Mouse (Mus musculus) kidney, adult 11 months (tissue): Measurements from ENCODE around the gene Lrrc23.

Experiments
- DNase-seq: peaks from one replicate; pipeline ENCODE4 v3.0.0; 2022

Gene Lrrc23

DNA sequence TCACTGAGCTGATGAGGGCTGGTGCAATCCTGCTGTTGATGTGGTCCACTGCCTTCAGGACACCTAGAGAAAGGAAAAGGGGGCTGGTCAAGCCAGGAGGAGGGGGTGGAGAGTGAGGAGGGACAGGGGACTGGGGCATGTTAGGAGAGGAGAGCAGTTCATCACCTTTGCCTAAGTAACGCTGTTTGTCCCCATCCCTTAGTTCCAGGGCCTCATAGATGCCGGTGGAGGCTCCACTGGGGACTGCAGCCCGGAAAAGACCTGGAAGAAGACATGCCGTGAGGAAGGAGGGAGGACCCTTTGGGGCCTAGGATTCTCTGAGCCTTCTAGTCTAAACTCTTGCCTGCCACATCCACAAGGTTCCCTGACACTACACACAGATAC, 12.0 kb downstream of the Lrrc23 start:
- DNase-seq = no peak

DNA sequence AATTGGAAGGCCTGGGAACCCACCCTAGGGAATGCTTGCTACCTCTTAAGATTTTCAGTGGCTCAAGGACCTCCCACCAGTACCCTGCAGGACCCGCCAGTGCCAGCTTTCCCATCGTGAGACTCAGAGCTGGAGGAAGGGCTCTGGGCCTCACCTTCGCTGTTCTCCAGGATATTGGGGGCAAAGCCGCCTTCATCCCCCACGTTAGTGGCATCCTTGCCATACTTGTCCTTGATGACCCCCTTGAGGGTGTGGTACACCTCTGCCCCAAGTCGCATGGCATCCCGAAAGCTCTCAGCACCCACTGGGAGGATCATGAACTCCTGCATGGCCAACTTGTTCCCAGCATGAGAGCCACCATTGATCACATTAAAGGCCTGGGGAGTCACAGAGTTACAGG, 13.6 kb downstream of the Lrrc23 start:
- no peak for DNase-seq

DNA sequence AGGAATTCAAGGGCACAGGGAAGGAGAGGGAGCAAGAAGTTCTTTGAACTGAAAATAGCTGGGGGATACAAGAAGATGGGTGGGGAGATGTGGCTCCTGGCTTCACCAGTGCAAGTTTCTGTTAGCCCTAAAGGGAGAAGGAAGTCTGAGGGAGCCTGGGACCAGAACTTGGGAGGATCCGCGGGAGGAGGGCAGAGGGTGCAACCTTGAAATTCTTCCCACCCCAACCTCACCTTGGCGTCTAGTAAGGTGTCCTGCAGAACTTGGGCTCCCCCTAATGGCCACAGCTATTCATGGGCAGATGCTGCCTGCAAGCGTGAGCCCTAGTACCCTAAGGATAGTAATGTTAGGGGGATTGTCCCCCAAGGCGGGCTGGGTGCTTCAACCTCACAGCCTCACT, 20.3 kb downstream of the Lrrc23 start:
- DNase-seq = peak; percentile 87

DNA sequence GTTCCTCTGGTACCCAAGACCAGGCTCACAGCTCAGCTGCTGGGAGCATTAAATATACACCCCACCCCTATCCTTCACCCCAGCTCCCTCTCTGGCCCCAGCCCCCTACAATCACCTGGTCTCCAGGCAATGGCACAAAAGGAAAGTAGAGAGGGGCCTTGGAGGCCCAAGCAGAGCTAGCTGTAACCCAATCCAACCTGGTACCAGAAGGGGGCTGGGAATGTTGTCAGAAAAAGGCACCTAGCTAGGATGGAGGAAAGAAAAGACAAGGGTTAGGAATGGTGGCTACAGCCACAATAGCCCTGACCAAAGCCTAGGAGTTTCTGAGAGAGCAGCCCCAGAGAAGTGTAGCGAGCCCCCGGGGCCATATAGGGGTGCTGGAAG, 20.7 kb downstream of the Lrrc23 start:
- no peak for DNase-seq

DNA sequence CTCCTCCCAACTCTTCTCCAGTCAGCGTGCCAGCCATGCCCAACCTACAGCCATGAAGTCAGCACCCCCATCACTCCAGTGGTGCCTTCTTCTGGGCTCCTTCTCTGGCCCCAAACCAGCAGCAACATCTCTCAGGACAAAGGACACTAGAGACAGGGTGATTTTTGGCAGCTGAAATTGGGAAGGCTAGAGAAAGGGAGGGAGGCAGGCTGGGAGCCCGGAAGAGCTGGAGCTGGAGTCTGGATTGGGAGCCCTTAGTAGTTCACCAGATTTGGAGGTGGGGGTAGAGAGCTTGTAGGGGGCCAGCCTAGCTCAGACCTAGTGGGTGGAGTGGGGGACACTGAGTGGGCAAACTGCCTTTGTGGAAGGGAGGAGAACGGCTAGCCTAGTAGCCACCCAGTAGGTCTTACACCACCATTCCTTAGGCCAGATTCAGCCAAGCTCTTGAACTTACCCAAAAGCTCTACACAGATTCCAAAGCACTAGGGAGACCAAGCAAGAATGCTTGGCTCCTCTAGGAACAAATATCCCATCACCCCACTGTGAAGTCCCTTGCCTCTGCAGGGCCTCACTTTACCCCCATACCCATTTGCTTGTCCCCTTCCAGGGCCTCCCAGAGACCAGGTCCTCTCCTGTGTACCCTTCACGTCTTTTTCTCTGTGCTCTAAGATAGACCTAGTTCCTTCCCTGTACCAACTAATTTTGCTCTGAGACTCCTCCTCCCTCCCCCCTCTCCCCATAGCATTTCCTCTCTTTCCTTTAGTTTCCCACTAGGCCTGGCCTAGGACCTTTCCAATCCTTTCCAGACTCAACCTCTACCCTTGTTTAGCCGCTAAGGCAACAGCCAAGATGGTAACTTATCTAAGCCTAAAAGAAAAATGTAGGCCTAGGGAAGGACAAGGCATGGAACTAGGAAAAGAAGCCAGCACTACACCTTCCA, 21.3 kb downstream of the Lrrc23 start:
- peak; percentile 61 for DNase-seq

DNA sequence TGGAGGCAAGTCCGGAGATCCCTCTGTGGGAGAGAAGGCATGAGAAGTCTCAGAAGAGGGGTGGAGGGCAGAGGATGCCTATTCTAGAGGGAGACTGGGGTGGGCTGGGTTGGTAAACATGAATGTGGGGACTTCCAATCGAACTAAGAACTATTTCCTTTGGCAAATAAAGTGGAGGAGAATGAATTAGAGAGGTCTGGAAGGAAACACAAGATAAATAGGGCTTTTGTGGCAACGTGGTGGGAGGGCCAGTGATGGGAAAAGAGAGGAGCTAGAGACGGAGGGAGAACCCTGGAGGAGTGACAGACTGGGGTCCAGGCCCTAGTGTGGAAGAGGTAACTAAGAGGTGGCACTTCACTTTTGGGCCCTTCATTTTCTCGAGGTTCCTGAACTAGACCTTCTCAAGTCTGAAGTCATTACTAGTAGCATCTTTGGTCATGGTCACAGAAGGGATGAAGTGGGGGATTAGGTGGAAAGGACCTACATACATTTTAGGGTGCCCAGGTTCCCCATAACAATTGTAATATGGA, 22.1 kb downstream of the Lrrc23 start:
- no peak for DNase-seq

DNA sequence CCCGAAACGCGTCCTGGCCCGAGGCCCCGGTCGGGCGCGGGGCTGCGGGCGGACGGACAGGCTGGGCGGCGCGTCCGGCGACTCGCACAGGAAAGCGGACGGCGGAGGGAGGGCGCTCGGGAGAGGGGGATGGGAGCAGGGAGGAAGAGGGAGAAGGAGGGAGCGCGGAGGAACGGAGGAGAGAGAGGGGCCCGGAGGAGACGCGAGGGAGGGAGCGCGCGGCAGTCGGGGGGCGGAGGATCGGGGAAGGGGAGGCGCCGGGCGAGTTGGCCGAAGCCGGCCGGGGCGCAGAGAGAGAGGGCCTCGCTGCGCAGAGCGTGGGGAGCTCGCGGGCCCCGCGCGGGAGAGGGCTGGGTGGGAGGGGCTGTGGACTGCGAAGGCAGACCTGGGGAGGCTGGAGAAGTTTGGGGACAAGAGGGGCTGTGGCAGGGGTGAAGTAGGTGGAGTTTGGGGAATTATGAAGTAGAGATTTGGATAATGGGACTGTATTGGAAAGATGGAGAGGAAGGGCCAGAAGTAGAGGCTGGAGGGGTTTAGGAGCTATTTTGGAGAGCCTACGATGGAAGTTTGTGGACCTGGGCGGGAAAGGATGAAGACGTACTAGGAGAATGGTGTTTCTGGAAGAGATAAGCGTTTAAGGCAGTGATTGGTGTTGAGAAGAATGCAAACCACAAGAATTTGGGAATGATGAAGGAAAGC, 22.7 kb downstream of the Lrrc23 start:
- peak; percentile 81 for DNase-seq

DNA sequence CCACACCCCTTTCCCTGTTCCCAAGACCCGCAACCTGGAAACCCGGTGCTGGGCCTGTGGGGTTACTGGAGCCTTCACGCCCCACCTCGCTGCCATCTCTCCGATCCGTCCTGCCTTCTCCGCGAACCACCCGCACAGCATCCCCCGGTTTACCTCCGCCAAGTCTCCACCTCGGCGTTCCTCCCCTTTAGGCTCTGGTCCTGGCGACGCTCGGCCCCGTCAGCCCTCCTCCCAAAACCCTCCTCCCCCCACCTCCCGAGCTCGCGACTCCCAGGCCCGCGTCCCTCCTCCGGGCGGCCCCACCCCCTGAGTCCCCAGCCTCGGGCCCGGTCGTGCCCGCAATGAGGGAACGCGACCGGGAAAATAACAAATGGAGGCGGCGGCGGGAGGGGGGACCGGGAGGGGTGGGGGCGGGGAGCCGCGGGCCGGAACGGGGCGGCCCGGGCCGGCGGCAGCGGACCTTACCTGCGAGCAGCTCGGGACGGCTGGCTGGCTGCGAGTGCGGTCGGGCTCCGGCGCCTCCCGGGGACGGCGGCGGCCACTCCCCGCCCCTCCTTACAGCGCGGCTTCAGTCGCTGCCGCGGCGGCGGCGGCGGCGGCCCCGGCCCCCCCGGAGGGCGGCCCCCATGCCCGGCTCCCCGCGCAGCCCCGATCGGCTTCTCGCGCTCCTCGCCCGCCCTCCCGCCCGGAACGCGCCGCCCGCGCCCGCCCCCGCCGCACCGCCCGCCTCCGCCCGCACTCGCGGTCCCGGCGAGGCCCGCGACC, 23.5 kb downstream of the Lrrc23 start, which contains the start of the genes Gm45234 and Atn1:
Gm45234 (minus strand) TSS at position 191 of the 765 bp plus-strand sequence.
Atn1 (minus strand) TSS at position 694 of the 765 bp plus-strand sequence.
- DNase-seq = peak; percentile 67

DNA sequence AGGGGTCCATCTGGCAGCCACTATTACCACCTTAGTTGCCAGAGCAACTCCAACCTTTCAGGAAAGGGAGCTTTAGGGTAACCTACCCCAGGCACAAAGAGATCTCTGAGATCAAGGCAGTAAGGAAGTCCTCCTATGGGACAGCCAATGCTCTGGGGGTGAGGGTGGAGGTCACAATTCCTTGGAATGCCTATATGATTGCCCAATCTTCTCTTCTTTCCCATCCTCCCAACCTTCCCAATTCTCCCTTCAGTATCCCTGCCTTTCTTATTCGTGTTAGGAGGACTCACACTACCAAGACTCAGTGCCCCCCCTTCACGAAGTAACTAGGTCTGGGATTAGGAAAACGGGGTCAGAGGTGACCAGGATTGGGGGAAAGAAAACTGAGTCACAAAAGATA, 24.2 kb downstream of the Lrrc23 start:
- DNase-seq = no peak

DNA sequence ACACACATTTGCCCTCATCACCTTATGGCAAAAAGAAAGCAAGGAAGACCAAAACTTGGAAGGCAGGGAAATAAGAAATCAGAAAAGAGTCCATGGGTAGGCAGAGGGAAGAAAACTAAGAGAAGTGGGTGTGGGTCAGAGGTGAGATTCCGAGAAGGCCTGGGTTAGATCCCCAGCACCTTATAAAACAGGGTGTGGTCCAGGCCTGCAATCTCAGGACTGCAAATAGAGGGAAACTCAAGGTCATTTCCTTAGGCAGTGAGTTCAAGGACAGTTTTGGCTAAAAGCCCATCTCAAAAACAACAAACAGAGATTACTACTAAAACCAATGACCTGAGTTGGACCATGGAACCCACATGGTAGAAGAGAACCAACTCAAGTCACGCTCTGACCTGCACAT, 25.7 kb downstream of the Lrrc23 start:
- no peak for DNase-seq

DNA sequence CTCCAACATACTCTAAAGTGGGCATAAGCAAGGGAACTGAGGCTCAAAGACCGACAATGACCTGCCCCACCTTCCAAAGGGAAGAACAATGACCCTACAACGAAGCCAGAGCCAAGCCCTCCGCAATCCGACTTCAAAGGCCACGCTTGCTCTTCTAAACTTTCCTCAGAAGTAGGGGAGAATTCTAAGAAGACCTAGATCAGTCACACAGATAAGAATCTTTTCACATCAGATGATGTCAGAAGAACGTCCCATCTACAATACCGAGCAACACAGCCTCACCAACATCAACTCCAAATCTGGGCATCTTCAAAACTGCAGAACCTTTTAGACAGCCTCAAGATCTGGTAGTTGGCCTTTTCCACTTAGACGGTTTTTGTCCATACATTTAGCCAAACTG, 29.1 kb downstream of the Lrrc23 start:
- DNase-seq = no peak

DNA sequence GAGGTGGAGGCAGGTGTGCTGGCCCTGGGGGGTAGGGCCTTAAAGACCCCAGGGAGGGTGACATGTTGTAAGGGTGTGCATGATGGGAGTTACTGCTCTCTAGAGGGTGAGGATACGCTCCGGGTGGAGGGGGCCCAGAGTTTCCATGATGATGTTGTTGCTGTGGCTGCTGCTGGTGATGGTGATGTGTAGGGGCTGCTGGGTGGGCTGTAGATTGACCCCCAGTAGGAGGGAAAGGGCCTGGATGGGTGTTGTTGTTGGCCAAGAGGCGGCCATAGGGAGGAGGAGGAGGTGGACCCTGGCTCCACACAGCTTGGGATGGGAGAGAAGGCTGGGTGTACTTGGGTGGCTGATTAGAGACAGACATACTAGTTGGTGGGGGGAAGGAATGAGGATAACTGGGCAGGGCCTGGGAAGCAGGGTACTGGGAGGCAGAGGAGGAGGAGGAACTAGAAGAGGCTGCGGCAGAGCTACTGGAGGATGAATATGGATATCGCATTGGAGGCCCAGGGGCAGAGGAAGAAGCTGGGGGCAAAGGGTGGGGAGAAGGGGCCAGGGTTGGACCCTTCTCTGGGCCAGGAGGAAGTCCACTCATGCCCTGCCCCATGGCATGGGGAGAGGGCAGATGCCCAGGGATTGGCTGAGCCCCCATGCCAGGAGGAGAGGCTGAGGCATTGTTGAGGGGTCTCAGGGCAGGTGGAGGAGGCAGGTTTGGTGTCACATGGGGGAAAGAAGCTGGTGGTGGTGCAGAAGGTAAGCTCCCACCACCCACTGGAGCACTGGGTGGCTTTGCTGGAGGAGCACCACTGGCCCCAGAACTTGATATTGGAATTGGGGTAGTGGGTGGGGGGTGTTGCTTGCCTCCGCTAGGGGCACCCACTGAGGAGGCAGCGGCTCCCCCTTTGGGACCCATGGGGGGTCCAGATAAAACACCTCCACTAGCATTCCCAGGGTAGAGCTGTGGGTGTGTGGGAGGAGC, 32.6 kb downstream of the Lrrc23 start:
- DNase-seq = no peak

DNA sequence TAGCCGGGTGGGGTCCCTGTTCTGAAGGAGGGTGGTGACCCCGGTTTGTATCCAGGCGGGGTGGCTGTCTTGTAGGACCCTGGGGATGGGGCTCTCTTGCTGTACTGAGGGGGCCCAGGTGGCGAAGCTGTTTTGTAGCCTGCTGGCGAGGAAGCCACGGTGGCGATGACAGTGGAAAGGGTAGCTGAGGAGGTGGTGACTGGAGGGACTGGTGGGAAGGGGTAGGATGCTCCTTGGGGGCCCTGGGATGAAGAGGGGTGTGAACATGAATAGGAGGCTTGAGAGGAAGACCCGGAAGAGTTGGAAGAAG, 33.3 kb downstream of the Lrrc23 start:
- no peak for DNase-seq

DNA sequence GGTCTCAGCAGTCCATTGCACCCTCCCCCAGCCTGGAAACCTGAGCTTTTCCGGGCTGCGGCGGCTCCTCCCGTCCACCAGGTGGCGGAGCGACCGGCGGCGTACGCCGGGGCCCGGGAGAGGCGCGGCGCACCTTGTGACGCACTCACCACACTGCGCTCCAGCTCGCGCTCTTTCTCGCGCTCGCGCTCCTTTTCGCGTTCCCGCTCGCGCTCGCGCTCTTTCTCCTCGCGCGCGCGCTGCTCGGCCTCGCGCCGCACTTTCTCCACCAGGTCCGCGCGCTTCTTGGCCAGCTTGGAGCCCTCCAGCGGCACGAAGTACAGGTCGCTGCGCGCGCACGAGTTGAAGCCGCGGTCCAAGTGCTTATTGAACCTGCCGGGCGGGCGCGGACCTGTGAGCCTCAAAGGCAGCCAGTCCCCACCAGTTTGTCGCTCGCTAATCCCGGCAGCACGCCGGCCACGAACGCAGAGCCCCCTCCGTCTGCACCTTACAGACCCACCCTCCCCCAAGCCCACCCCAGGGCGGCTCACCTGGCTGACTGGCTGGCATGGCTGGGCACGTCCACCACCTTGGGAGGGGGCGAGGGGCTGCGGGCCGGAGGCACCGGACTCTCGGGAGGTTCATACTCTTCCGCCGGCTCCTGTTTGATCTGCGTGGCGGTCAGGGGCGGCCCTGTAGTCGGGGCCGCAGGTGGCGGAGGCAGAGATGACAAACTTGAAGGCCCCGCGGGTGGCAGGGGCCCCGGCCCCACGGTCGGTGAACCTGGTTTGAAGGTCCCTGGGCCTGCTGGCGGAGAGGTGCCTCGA, 33.8 kb downstream of the Lrrc23 start:
- DNase-seq = peak; percentile 97

DNA sequence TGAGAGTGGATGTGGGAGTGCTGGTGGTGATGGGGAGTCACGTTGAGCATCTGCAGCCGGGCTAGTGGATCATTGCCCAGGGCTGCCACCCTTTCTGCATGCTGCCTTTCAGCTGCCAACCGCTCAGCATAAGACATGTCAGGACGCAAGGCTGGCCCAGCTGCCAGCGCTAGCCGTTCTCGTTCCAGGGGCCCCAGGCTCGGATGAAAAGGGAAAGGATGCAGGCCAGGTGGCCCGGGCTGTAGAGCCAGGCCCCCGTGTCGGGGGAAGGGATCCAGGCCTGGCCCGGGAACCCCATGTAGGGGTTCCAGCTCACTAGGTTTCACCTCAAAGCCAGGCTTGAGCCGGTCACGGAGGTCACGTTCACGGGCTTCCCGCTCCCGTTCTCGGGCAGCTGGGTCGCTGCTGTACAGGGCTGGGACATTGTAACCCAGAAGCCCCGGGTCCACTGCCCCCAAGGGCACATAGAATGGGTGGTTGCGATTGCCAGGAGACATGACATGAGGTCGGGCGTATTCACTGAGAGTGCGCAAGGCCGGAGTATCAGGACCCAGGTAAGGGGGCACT, 34.7 kb downstream of the Lrrc23 start:
- no peak for DNase-seq

DNA sequence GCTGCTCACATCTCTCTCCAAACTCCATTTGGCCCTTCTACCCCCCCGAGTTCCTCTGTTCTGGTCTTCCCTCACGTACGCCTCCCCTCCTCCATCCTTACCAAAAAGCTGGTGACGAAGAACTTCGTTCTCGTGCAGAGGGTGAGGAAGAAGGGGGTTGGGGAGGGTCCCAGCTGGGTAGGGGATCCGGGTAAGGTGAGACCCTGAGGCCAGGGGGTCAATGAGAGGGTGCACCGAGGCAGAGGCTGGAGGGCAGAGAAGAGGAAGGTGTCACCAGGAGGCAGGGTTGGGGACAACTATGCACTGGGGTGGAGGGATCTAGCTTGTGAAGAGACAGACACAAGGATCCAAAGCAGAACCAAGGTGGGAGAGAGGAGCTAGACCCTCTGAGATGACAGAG, 35.9 kb downstream of the Lrrc23 start:
- no peak for DNase-seq

DNA sequence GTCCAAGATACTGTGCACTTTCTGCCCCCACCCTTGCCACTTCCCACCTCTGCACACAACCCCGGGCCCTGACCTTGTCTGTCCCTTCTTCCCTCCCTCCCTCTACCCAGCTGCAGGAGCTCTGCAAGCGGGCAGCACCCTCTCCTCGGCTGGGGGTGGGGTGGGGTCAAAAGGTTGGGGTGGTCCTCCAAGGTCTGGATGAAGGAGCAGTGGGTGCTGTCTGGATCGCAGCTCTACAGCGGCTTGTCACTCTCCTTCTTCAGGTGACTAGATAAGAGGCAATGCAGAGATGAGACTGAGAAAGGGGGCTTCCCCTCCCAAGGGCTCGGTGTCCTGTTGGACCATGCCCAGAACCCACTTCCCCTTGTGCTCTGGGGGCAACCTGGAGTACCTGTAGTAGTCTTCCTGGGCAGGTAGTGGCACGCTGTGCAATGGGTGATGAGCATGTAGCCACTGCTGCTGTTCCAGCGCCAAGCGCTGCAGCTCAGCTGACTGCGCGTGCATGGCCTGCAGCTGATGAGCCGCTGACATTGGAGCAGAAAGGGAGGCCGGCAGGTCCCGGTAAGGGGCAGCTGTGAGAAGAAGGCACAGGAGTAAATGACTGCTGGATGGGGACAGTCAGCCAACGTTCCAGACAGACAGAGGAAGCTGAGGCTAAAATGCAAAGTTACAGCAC, 36.5 kb downstream of the Lrrc23 start:
- DNase-seq = no peak

DNA sequence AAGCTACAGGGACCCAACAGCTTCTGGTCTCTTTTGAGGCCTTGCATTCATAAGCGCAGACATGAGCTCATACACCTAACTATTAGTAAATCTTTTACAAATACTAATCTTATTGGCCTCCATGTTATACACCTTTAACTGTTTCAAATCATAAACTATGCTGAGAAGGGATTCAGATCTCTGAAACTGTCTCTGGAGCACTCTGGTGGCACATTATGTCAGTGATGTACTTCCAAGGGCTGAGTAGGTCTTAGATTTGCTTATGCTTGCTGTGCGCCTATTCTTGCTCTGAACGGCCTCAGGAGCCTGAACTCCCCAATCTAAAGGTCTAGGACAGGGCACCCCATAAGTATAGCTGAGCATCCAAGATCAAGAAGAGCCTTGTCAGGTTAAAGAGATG, 37.7 kb downstream of the Lrrc23 start:
- DNase-seq = no peak

DNA sequence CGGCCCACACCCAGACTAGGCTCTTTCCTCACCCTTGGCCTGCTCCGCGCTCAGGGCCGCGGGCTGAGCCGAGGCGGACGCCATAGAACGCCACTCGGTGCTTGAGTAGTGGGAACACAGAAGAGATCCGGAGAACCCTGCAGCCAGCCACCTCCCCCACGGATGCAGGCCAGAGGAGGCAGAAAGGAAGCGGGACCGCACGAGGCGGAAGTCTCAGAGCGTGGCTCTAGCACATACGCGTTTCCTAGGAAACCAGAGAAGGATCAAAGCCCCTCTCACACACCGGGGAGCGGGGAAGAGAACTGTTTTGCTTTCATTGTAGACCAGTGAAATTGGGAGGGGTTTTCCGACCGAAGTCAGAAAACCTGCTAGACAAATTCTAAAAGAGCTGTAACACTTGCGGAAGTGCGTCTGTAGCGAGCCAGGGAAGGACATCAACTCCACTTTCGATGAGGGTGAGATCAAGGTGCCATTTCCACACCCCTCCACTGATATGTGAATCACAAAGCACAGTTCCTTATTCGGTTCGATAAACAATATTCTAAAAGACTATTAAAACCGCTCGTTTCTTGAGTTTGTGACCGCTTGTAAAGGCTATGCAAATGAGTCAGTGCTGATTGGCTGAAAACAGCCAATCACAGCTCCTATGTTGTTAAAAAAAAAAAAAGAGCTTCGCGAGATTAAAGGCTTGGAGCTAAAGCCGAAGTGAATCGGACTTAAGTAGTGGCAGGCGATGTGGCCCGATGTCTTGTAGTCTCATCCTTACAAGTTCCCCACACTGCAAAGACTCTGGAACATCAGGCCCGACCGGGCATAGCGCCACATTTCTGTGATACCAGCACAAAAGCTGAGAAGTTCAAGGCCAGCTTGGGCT, 38.4 kb downstream of the Lrrc23 start, which contains the start of gene Grcc10:
Grcc10 (minus strand) TSS at position 487 of the 874 bp plus-strand sequence.
- peak; percentile 90 for DNase-seq
